Mouse (Mus musculus) right cerebral cortex, adult 18-20 months (tissue): ENCODE results near the gene Ugp2.

Experiments
- DNase-seq: peaks from one replicate; pipeline ENCODE4 v3.0.0; 2022; ENCODE audit warnings: mixed read lengths

Gene Ugp2

GRCm38 (mm10) chr11:21371122-21371806 lies at the start of gene Ugp2:
Gene Ugp2, minus strand, starts transcription at chr11:21371201.
- DNase-seq = peak; percentile 98

GRCm38 (mm10) chr11:21414911-21415381 lies 43.9 kb upstream of the Ugp2 start:
- no peak for DNase-seq

GRCm38 (mm10) chr11:21406668-21407067 lies 35.7 kb upstream of the Ugp2 start:
- no peak for DNase-seq

- DNase-seq = no peak
Observed at GRCm38 (mm10) chr11:21406141-21406540, 35.1 kb upstream of the Ugp2 start.

GRCm38 (mm10) chr11:21403877-21404276 lies 32.9 kb upstream of the Ugp2 start:
- DNase-seq = no peak

GRCm38 (mm10) chr11:21402481-21403254 lies 31.7 kb upstream of the Ugp2 start:
- DNase-seq = no peak

- no peak for DNase-seq
Observed at GRCm38 (mm10) chr11:21401248-21401647, 30.2 kb upstream of the Ugp2 start.

- peak; percentile 2 for DNase-seq
Observed at GRCm38 (mm10) chr11:21399186-21399681, 28.2 kb upstream of the Ugp2 start.

GRCm38 (mm10) chr11:21398464-21398863 lies 27.5 kb upstream of the Ugp2 start:
- no peak for DNase-seq

GRCm38 (mm10) chr11:21386790-21387189 lies 15.8 kb upstream of the Ugp2 start:
- no peak for DNase-seq

- DNase-seq = no peak
Observed at GRCm38 (mm10) chr11:21374096-21374495, 3.1 kb upstream of the Ugp2 start.

- peak; percentile 71 for DNase-seq
Observed at GRCm38 (mm10) chr11:21370399-21371121, 441 bp downstream of the Ugp2 start.

- no peak for DNase-seq
Observed at GRCm38 (mm10) chr11:21369248-21370016, 1.6 kb downstream of the Ugp2 start.

- DNase-seq = no peak
Observed at GRCm38 (mm10) chr11:21368466-21368865, 2.5 kb downstream of the Ugp2 start.

GRCm38 (mm10) chr11:21363144-21363940 lies 7.7 kb downstream of the Ugp2 start:
- DNase-seq = no peak

- no peak for DNase-seq
Observed at GRCm38 (mm10) chr11:21351296-21351695, 19.7 kb downstream of the Ugp2 start.

- DNase-seq = no peak
Observed at GRCm38 (mm10) chr11:21348890-21349289, 22.1 kb downstream of the Ugp2 start.

- no peak for DNase-seq
Observed at GRCm38 (mm10) chr11:21346020-21346419, 25.0 kb downstream of the Ugp2 start.

- DNase-seq = no peak
Observed at GRCm38 (mm10) chr11:21343490-21343889, 27.5 kb downstream of the Ugp2 start.

- peak; percentile 28 for DNase-seq
Observed at GRCm38 (mm10) chr11:21339088-21339487, 31.9 kb downstream of the Ugp2 start.

GRCm38 (mm10) chr11:21337855-21338254 lies 33.1 kb downstream of the Ugp2 start:
- no peak for DNase-seq
